Mouse (Mus musculus): ENCODE results near the gene Phrf1. TPM values are rescaled to one million over a fixed set of nuclear protein-coding genes. Genes with fewer than 3 reads are reported as not detected.

Phrf1 gene
- polyA plus RNA-seq, 1 experiment from 2014 or later = 24.7 TPM

DNA sequence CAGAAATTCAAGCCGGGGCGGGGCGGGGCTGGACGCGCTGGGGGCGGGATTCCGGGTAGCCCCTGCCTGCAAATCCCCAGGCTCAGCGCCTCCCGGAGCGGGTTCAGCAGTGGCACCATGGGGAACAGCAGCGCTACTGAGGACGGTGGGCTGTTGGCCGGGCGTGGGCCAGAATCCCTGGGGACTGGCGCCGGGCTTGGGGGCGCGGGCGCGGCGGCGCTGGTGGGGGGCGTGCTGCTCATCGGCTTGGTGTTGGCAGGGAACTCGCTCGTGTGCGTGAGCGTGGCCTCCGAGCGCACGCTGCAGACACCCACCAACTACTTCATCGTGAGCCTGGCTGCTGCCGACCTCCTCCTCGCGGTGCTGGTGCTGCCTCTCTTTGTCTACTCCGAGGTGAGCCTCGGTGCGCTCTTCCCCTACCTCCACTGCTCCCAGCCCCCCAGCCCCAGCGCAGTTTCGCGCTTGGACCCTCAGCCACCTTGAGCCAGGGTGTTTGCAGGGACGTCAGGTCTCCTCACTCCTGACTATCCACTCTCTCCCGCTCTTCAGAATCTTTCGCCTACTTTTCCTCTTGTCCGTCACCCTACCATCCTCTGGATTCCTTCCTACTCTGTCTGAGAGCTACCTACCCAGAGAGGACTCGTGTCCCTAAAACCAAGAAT, 63.5 kb downstream of the Phrf1 start, which contains the start of gene Drd4:
Drd4 (plus strand) TSS at position 86 of the 662 bp plus-strand sequence.
- no peak for TF ChIP-seq CTCF (IDR thresholded peaks at IDR 0.05; ENCODE audit: low read depth)
- Histone ChIP-seq H3K4me1 (replicated peaks; ENCODE audit: control insufficient read depth, insufficient read depth, low read length) (peaks cover 5% of the 10 kb centered on the region; the same call in 1 of the 2 replicates), H3K4me3 (ENCODE audit: low read depth, low read length) (peak within 1 kb of the TSS; percentile 43), H3K27me3 (replicated peaks; ENCODE audit: control insufficient read depth, insufficient read depth, low read length) (peaks cover 42% of the 10 kb centered on the region), H3K36me3 (ENCODE audit: control insufficient read depth, insufficient read depth) (0 out of 2 replicates have a peak, but pooled peaks cover under 1% of the 10 kb centered on the region), H3K9ac (ENCODE audit: low read depth, low read length) (0 out of 2 replicates have a peak within 1 kb of the TSS, but pooled peaks have one; percentile 17), H3K4me2 (replicated peaks; ENCODE audit: low read depth) (peak within 1 kb of the TSS; percentile 83), H3K27ac (ENCODE audit: low read depth, low read length) (no peak within 1 kb of the TSS), H3K9me3 (ENCODE audit: control insufficient read depth) (no peaks in the 10 kb centered on the region)
- ATAC-seq = no peak
- WGBS = 6% methylated on average over 46 of the region's 46 CpGs

DNA sequence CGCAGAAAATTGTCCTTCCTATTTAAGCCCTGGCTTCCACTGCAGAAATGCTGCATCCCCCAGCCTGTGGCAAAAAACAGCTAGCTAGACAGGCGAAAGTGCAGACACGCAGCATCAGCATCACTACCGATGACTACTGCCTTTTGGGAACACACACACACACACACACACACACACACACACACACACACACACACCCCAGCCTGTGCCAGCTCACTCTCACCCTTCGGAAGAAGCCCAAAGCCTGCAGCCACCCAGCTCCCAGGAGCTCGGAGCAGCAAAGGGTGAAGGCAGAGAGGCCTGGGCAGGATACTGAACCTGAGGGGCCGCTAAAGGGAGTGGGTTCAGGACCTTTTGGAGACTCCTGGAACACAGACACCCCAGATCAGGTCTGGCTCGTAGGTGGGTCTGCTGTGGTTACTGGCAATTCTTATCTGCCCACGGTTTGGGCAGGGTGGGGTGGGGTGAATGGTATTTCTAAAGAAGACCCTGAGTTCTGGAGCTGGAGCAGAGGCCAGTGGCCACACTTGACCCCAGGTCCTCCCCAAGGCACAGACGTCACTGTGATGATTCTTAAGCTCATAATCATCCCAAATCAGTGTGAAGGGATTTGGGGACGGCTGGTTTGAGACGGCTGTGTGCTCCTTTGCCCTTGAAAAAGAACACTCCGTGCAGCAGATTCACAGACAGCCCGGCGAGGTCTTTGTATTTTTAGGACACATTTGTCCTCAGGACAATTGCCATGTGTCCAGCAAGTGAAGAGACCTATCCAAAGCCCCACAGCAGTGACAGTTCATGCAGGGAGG, 64.2 kb downstream of the Phrf1 start:
- no peak overlapping the region for H3K27ac ChIP-seq (ENCODE audit: low read depth, low read length)

DNA sequence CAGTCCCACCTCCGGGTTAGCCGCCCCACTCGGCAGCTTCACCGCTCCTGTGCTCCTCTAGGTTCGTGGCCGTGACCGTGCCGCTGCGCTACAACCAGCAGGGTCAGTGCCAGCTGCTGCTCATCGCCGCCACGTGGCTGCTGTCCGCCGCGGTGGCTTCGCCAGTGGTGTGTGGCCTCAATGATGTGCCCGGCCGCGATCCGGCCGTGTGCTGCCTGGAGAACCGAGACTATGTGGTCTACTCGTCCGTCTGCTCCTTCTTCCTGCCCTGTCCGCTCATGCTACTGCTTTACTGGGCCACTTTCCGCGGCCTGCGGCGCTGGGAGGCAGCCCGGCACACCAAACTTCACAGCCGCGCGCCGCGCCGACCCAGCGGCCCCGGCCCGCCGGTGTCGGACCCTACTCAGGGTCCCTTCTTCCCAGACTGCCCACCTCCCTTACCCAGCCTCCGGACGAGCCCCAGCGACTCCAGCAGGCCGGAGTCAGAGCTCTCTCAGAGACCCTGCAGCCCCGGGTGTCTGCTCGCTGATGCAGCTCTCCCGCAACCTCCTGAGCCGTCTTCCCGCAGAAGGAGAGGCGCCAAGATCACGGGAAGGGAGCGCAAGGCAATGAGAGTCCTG, 65.4 kb downstream of the Phrf1 start:
- Histone ChIP-seq H3K4me2 (replicated peaks; ENCODE audit: low read depth) (peak overlapping the region; percentile 61), H3K4me1 (replicated peaks; ENCODE audit: control insufficient read depth, insufficient read depth, low read length) (peaks cover 5% of the 10 kb centered on the region; the same call in 1 of the 2 replicates), H3K27ac (ENCODE audit: low read depth, low read length) (no peak overlapping the region), H3K4me3 (ENCODE audit: low read depth, low read length) (peak overlapping the region; percentile 27), H3K36me3 (ENCODE audit: control insufficient read depth, insufficient read depth) (peaks cover 10% of the 10 kb centered on the region; the same call in 1 of the 2 replicates), H3K27me3 (replicated peaks; ENCODE audit: control insufficient read depth, insufficient read depth, low read length) (peaks cover 42% of the 10 kb centered on the region), H3K9ac (ENCODE audit: low read depth, low read length) (peak overlapping the region; percentile 42), H3K9me3 (ENCODE audit: control insufficient read depth) (no peaks in the 10 kb centered on the region)
- WGBS = 1% methylated on average over 53 of the region's 53 CpGs
- TF ChIP-seq CTCF (IDR thresholded peaks at IDR 0.05; ENCODE audit: low read depth) = peak; percentile 47
- ATAC-seq = peak; percentile 15; the same call in 1 of the 2 replicates

More for the DNA sequence above, 64.2 kb downstream of the Phrf1 start:
- Histone ChIP-seq H3K36me3 (ENCODE audit: control insufficient read depth, insufficient read depth) (peaks cover 8% of the 10 kb centered on the region; the same call in 1 of the 2 replicates), H3K9ac (ENCODE audit: low read depth, low read length) (no peak overlapping the region), H3K4me1 (replicated peaks; ENCODE audit: control insufficient read depth, insufficient read depth, low read length) (peaks cover 5% of the 10 kb centered on the region; the same call in 1 of the 2 replicates), H3K4me3 (ENCODE audit: low read depth, low read length) (no peak overlapping the region), H3K9me3 (ENCODE audit: control insufficient read depth) (no peaks in the 10 kb centered on the region), H3K4me2 (replicated peaks; ENCODE audit: low read depth) (no peak overlapping the region), H3K27me3 (replicated peaks; ENCODE audit: control insufficient read depth, insufficient read depth, low read length) (peaks cover 42% of the 10 kb centered on the region)
- TF ChIP-seq CTCF (IDR thresholded peaks at IDR 0.05; ENCODE audit: low read depth) = no peak
- WGBS = 70% methylated on average over 15 of the region's 15 CpGs
- no peak for ATAC-seq

DNA sequence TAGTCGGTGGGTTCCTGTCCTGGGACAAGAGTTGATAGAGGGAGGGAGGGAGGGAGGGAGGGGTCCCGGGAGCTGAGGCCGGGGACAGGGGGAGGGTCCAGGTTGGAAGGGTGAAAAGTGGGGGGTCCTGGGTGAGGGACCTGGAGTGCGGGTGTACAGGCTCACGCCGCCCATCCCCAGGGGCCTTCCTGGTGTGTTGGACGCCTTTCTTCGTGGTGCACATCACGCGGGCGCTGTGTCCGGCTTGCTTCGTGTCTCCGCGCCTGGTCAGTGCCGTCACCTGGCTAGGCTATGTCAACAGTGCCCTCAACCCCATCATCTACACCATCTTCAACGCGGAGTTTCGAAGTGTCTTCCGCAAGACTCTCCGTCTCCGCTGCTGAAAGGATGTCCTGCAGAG, 65.9 kb downstream of the Phrf1 start:
- TF ChIP-seq CTCF (IDR thresholded peaks at IDR 0.05; ENCODE audit: low read depth) = no peak
- WGBS = 13% methylated on average over 22 of the region's 22 CpGs
- Histone ChIP-seq H3K4me2 (replicated peaks; ENCODE audit: low read depth) (peak overlapping the region; percentile 61), H3K9me3 (ENCODE audit: control insufficient read depth) (no peaks in the 10 kb centered on the region), H3K9ac (ENCODE audit: low read depth, low read length) (no peak overlapping the region), H3K4me1 (replicated peaks; ENCODE audit: control insufficient read depth, insufficient read depth, low read length) (peaks cover 5% of the 10 kb centered on the region; the same call in 1 of the 2 replicates), H3K36me3 (ENCODE audit: control insufficient read depth, insufficient read depth) (peaks cover 10% of the 10 kb centered on the region; the same call in 1 of the 2 replicates), H3K4me3 (ENCODE audit: low read depth, low read length) (peak overlapping the region; percentile 27), H3K27ac (ENCODE audit: low read depth, low read length) (no peak overlapping the region), H3K27me3 (replicated peaks; ENCODE audit: control insufficient read depth, insufficient read depth, low read length) (peaks cover 42% of the 10 kb centered on the region)
- ATAC-seq = no peak

DNA sequence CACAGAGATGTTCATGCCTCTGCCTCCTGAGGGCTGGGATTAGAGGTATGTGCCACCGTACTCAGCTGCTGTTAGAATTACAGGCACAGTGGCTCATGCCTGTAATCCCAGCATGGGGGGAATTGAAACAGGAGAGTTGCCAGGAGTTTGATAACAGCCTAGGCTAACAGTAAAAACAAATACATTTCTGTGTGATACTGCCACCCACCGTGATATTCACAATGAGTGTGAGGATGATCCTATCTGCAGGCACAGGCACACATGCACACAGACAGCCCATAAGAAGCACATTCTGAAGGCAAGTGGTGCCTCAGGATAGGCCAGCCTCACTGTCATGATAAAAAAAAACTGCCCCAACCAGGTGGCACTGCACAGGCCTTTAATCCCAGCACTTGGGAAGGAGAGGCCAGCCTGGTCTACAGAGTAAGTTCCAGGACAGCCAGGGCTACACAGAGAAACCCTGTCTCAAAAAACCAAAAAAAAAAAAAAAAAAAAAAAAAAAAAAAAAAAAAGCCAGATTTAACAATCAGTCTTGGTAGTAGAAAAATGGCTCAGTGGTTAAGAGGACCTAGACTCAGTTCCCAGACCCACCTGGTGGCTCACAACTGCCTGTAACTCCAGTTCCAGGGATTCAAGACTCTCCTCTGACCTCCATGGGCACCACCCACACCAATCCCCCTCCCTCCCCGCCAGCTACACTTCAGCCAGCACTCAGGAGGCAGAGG, 69.5 kb downstream of the Phrf1 start:
- ATAC-seq = no peak
- H3K36me3 ChIP-seq (ENCODE audit: control insufficient read depth, insufficient read depth) = peaks cover 29% of the 10 kb centered on the region
- H3K27me3 ChIP-seq (replicated peaks; ENCODE audit: control insufficient read depth, insufficient read depth, low read length) = peaks cover 22% of the 10 kb centered on the region
- TF ChIP-seq CTCF (IDR thresholded peaks at IDR 0.05; ENCODE audit: low read depth) = no peak
- H3K27ac ChIP-seq (ENCODE audit: low read depth, low read length) = no peak overlapping the region
- no peak overlapping the region for H3K9ac ChIP-seq (ENCODE audit: low read depth, low read length)
- H3K4me1 ChIP-seq (replicated peaks; ENCODE audit: control insufficient read depth, insufficient read depth, low read length) = no peaks in the 10 kb centered on the region; the same call in 1 of the 2 replicates
- no peak overlapping the region for H3K4me3 ChIP-seq (ENCODE audit: low read depth, low read length)
- WGBS = 76% methylated on average over 3 of the region's 3 CpGs
- no peak overlapping the region for H3K4me2 ChIP-seq (replicated peaks; ENCODE audit: low read depth)
- H3K9me3 ChIP-seq (ENCODE audit: control insufficient read depth) = no peaks in the 10 kb centered on the region

All from intestine, postnatal 0 days (tissue).